Mouse (Mus musculus): ENCODE measurements around the gene Ankrd27.

DNA sequence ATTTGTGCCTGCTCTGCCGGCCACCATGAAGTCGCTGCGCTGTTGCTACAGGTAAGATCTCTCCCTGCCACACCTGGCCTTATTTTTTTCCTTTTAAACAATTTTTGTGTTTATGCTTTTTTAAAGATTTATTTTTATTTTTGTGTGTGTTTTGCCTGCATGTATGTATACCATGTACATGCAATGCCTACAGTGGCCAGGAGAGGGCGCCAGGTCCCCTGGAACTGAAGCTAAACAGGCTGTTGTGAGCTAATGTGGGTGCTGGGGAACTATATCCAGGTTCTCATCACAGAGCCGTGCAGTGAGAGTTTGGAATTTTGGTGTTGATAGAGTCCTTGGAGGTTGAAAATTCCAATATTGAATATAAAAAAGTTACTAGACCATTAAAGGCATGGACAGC, 42.5 kb downstream of the Ankrd27 start:
- TF ChIP-seq CTCF (IDR thresholded peaks at IDR 0.05; ENCODE audit: low read depth) (peak; percentile 88), EP300 (IDR thresholded peaks at IDR 0.05; ENCODE audit: low read depth) (no peak)

All from liver, postnatal 0 days (tissue).